Mouse (Mus musculus) neural tube, embryonic 15.5 days (tissue): Measurements from ENCODE around the gene Cabp4. TPM values are rescaled to one million over a fixed set of nuclear protein-coding genes. Genes with fewer than 3 reads are reported as not detected.

Experiments used
- ATAC-seq: fragments of 200-750 bp; cut with Nextera tagmentation; 2 replicates; pipeline ENCODE4 v1.8.0; 2017; ENCODE audit warnings: mild to moderate bottlenecking, moderate TSS enrichment, moderate library complexity; ENCODE audit not compliant: low FRiP score
- H3K27ac ChIP-seq: fragments of 300-500 bp; sonication (generic); replicated peaks from 2 replicates; pipeline ENCODE4 v1.5.1; 2015; ENCODE audit warnings: mild to moderate bottlenecking, inconsistent platforms
- H3K27me3 ChIP-seq: fragments of 300-500 bp; sonication (generic); replicated peaks from 2 replicates; pipeline ENCODE4 v1.6.1; 2015; ENCODE audit warnings: inconsistent platforms
- H3K36me3 ChIP-seq: fragments of 300-500 bp; sonication (generic); 2 replicates; pipeline ENCODE4 v1.6.1; 2015; ENCODE audit warnings: inconsistent platforms
- H3K4me1 ChIP-seq: fragments of 300-500 bp; sonication (generic); 2 replicates; pipeline ENCODE4 v1.6.1; 2015; ENCODE audit warnings: inconsistent platforms
- H3K4me2 ChIP-seq: fragments of 300-500 bp; sonication (generic); 2 replicates; pipeline ENCODE4 v1.6.1; 2015; ENCODE audit warnings: inconsistent platforms, mild to moderate bottlenecking, moderate library complexity
- H3K4me3 ChIP-seq: fragments of 300-500 bp; sonication (generic); replicated peaks from 2 replicates; pipeline ENCODE4 v1.5.1; 2015; ENCODE audit warnings: mild to moderate bottlenecking, inconsistent platforms
- H3K9ac ChIP-seq: fragments of 300-500 bp; sonication (generic); replicated peaks from 2 replicates; pipeline ENCODE4 v1.6.1; 2015; ENCODE audit warnings: mild to moderate bottlenecking, inconsistent platforms
- H3K9me3 ChIP-seq: fragments of 300-500 bp; sonication (generic); replicated peaks from 2 replicates; pipeline ENCODE4 v1.6.1; 2016; ENCODE audit warnings: inconsistent platforms
- WGBS: fragments of 180-500 bp; shearing (Covaris S2); methylation state at CpG from one replicate; pipeline ENCODE4 v1.1.7; 2015; ENCODE audit warnings: mixed read lengths; 5-methylcytosine and 5-hydroxymethylcytosine counted together
- polyA plus RNA-seq: library from polyadenylated mRNA; unstranded; fragments of >200 nt; fragmentation: Nextera tagmentation; extraction: Ambion mirVana; gene quantifications from 2 replicates; pipeline ENCODE4 v1.2.1, GENCODE M21; 2015

Cabp4 gene
- polyA plus RNA-seq, 1 experiment from 2014 or later: 0.20 TPM

DNA sequence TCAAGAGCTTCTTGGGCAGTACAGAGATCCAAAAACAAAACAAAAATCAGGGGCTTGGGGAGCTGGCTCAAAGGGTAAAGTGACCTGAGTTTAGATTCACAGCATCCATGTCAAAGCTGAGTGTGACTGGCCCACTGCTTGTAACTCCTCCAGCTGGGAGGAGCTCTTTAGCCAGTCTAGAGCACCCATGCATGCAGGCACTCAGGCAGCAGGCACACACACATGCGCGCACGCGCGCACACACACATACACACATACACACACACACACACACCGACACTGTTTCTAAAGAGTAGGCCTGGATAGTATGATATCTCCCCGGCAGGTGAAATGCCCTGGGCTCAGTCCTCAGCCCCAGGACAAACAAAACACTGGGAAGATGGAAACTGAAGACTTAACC lies 26.8 kb downstream of the Cabp4 start:
- no peak overlapping the region for H3K27ac ChIP-seq
- H3K4me2 ChIP-seq: no peak overlapping the region
- no peak overlapping the region for H3K4me3 ChIP-seq
- no peaks in the 10 kb centered on the region for H3K9me3 ChIP-seq
- H3K27me3 ChIP-seq: no peaks in the 10 kb centered on the region
- no peak for ATAC-seq
- H3K9ac ChIP-seq: no peak overlapping the region
- H3K36me3 ChIP-seq: peaks cover 63% of the 10 kb centered on the region
- peaks cover 21% of the 10 kb centered on the region for H3K4me1 ChIP-seq
- 94% methylated on average over 7 of the region's 7 CpGs for WGBS

- WGBS: 84% methylated on average over 11 of the region's 11 CpGs
- no peak overlapping the region for H3K9ac ChIP-seq
- H3K27ac ChIP-seq: no peak overlapping the region
- no peak for ATAC-seq
- no peaks in the 10 kb centered on the region for H3K27me3 ChIP-seq
- no peaks in the 10 kb centered on the region for H3K9me3 ChIP-seq
- H3K4me1 ChIP-seq: peaks cover 15% of the 10 kb centered on the region
- H3K4me2 ChIP-seq: no peak overlapping the region
- no peak overlapping the region for H3K4me3 ChIP-seq
- peaks cover 75% of the 10 kb centered on the region for H3K36me3 ChIP-seq
These were observed 28.0 kb downstream of the Cabp4 start for GRCm38 (mm10) chr19:4115816-4116215.

DNA sequence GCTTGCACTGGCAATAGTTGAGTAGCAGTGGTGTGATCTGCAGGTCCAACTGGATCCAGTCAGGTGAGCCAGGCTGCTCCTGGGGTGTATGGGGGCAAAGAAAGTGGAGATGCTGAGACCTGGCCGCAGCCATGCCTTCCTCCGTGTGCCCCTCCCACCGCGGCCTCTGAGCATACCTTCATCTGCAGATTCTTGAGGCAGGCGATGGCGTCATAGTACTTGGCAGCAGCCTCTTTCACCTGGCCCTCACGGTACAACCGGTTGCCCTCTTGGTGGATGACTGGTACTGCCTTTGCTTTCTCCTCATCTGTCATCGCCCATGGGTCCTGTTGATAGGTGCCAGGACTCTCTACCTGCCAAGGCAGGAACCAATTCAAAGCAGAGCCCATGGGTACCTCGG lies 28.7 kb downstream of the Cabp4 start:
- no peak overlapping the region for H3K4me3 ChIP-seq
- no peak overlapping the region for H3K27ac ChIP-seq
- H3K4me2 ChIP-seq: no peak overlapping the region
- H3K4me1 ChIP-seq: peaks cover 9% of the 10 kb centered on the region
- H3K27me3 ChIP-seq: no peaks in the 10 kb centered on the region
- no peaks in the 10 kb centered on the region for H3K9me3 ChIP-seq
- ATAC-seq: no peak
- 97% methylated on average over 10 of the region's 10 CpGs for WGBS
- peaks cover 81% of the 10 kb centered on the region for H3K36me3 ChIP-seq
- H3K9ac ChIP-seq: no peak overlapping the region

GRCm38 (mm10) chr19:4114551-4114950 lies 29.3 kb downstream of the Cabp4 start:
- H3K27ac ChIP-seq: no peak overlapping the region
- no peaks in the 10 kb centered on the region for H3K9me3 ChIP-seq
- no peak overlapping the region for H3K4me2 ChIP-seq
- WGBS: 97% methylated on average over 10 of the region's 10 CpGs
- ATAC-seq: no peak
- 0 out of 2 replicates have a peak, but pooled peaks cover 5% of the 10 kb centered on the region for H3K4me1 ChIP-seq
- H3K27me3 ChIP-seq: no peaks in the 10 kb centered on the region
- peaks cover 83% of the 10 kb centered on the region for H3K36me3 ChIP-seq
- H3K4me3 ChIP-seq: no peak overlapping the region
- H3K9ac ChIP-seq: no peak overlapping the region

- Histone ChIP-seq H3K9ac (no peak overlapping the region), H3K4me1 (0 out of 2 replicates have a peak, but pooled peaks cover 5% of the 10 kb centered on the region), H3K4me3 (no peak overlapping the region), H3K9me3 (no peaks in the 10 kb centered on the region), H3K27me3 (no peaks in the 10 kb centered on the region), H3K4me2 (no peak overlapping the region), H3K27ac (no peak overlapping the region), H3K36me3 (peaks cover 89% of the 10 kb centered on the region)
- ATAC-seq: no peak
- 58% methylated on average over 5 of the region's 5 CpGs for WGBS
These were observed 30.0 kb downstream of the Cabp4 start for GRCm38 (mm10) chr19:4113806-4114230.

- Histone ChIP-seq H3K9ac (no peak overlapping the region), H3K36me3 (peaks cover 94% of the 10 kb centered on the region), H3K27me3 (no peaks in the 10 kb centered on the region), H3K4me3 (no peak overlapping the region), H3K4me2 (no peak overlapping the region), H3K9me3 (no peaks in the 10 kb centered on the region), H3K4me1 (0 out of 2 replicates have a peak, but pooled peaks cover 5% of the 10 kb centered on the region), H3K27ac (no peak overlapping the region)
- 76% methylated on average over 13 of the region's 13 CpGs for WGBS
- ATAC-seq: no peak
These were observed 30.5 kb downstream of the Cabp4 start for GRCm38 (mm10) chr19:4113186-4113805.

GRCm38 (mm10) chr19:4112063-4112960 lies 31.5 kb downstream of the Cabp4 start:
- Histone ChIP-seq H3K9ac (no peak overlapping the region), H3K9me3 (no peaks in the 10 kb centered on the region), H3K27ac (no peak overlapping the region), H3K36me3 (peaks cover 93% of the 10 kb centered on the region), H3K4me1 (0 out of 2 replicates have a peak, but pooled peaks cover 5% of the 10 kb centered on the region), H3K27me3 (no peaks in the 10 kb centered on the region), H3K4me2 (no peak overlapping the region), H3K4me3 (no peak overlapping the region)
- no peak for ATAC-seq
- 95% methylated on average over 26 of the region's 26 CpGs for WGBS

DNA sequence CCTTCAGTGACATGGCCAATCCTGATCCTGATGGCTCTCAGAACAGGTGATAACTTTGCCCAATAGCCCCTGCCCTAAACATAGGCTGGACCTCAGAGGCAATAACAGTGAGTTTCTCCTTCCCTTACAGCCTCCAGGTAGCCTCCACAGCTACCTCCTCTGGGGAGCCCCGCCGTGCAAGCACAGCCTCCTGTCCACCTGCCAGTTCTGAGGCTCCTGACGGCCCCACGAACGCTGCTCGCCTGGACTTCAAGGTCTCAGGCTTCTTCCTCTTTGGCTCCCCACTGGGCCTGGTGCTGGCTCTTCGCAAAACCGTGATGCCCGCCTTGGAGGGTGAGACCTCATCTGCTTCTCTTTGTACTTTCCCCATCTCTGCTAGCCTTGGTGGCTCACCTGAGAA lies 35.3 kb downstream of the Cabp4 start:
- Histone ChIP-seq H3K36me3 (peaks cover 82% of the 10 kb centered on the region), H3K9ac (no peak overlapping the region), H3K4me3 (no peak overlapping the region), H3K4me2 (no peak overlapping the region), H3K27me3 (no peaks in the 10 kb centered on the region), H3K4me1 (peaks cover under 1% of the 10 kb centered on the region; the same call in 1 of the 2 replicates), H3K9me3 (no peaks in the 10 kb centered on the region), H3K27ac (no peak overlapping the region)
- 88% methylated on average over 9 of the region's 9 CpGs for WGBS
- no peak for ATAC-seq

GRCm38 (mm10) chr19:4106654-4107053 lies 37.2 kb downstream of the Cabp4 start:
- H3K4me2 ChIP-seq: no peak overlapping the region
- H3K27me3 ChIP-seq: no peaks in the 10 kb centered on the region
- H3K4me1 ChIP-seq: peaks cover 17% of the 10 kb centered on the region
- peaks cover 69% of the 10 kb centered on the region for H3K36me3 ChIP-seq
- 93% methylated on average over 14 of the region's 14 CpGs for WGBS
- no peaks in the 10 kb centered on the region for H3K9me3 ChIP-seq
- no peak for ATAC-seq
- no peak overlapping the region for H3K27ac ChIP-seq
- no peak overlapping the region for H3K4me3 ChIP-seq
- H3K9ac ChIP-seq: no peak overlapping the region

DNA sequence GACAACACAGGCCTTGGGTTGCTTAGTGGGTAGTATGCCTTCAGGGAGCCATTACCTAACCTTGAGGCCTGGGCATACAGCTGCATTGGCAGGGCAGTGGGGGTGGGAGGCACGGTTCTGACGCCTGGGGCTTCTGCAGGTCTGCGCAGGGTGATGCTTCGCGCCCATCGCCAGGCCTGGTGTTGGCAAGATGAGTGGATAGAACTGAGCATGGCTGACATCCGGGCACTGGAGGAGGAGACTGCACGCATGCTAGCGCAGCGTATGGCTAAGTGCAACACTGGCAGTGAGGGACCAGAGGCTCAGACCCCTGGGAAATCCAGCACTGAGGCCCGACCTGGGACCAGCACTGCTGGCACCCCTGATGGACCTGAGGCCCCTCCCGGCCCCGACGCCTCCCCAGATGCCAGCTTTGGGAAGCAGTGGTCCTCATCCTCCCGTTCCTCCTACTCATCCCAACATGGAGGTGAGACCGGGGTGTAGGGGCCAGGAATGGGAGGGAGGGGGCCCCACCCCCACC lies 39.1 kb downstream of the Cabp4 start:
- H3K9me3 ChIP-seq: no peaks in the 10 kb centered on the region
- H3K36me3 ChIP-seq: peaks cover 55% of the 10 kb centered on the region
- H3K9ac ChIP-seq: no peak overlapping the region
- no peak overlapping the region for H3K27ac ChIP-seq
- H3K4me2 ChIP-seq: no peak overlapping the region
- H3K4me1 ChIP-seq: peaks cover 36% of the 10 kb centered on the region
- no peak for ATAC-seq
- 92% methylated on average over 16 of the region's 16 CpGs for WGBS
- H3K27me3 ChIP-seq: no peaks in the 10 kb centered on the region
- H3K4me3 ChIP-seq: no peak overlapping the region

DNA sequence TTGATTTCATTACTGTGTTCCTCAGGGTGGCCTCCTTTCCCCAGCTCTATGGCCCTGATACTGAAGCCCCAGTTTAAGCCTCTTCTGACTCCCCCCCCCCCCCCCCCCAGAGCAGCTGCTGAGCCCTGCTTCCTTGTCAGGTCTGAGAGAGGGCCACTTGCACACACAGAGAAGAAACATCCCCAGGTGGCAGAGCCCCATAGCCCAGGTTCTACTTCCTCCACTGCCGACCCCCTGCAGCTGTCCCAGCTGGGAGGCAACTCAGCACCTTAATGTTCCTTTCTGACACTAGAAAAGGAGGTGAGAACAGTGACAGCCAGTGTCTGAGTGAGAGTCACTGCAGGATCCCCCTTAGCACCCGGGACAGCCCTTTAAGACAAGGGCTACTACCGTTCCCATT lies 40.0 kb downstream of the Cabp4 start:
- Histone ChIP-seq H3K9ac (no peak overlapping the region), H3K4me1 (peaks cover 46% of the 10 kb centered on the region), H3K36me3 (peaks cover 47% of the 10 kb centered on the region), H3K9me3 (no peaks in the 10 kb centered on the region), H3K27me3 (no peaks in the 10 kb centered on the region), H3K4me3 (no peak overlapping the region), H3K4me2 (no peak overlapping the region), H3K27ac (no peak overlapping the region)
- 77% methylated on average over 3 of the region's 3 CpGs for WGBS
- ATAC-seq: no peak

DNA sequence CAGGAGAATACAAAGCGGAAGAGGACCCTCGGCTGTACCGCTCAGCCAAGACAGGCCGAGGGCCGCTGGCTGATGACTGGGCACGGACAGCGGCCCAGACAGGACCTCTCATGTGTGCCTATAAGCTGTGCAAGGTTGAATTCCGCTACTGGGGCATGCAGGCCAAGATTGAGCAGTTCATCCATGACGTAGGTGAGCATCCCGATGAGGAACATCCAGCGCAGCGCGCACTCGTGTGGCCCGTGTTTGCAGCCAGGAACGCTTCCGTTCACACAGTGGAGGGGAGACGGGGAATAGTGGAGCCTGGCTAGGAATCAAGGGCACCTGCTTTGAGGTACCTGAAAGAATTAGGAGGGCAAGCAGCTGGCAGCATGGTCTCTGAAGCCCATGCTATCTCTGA lies 40.5 kb downstream of the Cabp4 start:
- ATAC-seq: no peak
- H3K4me3 ChIP-seq: no peak overlapping the region
- WGBS: 92% methylated on average over 18 of the region's 18 CpGs
- peaks cover 51% of the 10 kb centered on the region for H3K4me1 ChIP-seq
- no peak overlapping the region for H3K4me2 ChIP-seq
- no peak overlapping the region for H3K27ac ChIP-seq
- no peaks in the 10 kb centered on the region for H3K9me3 ChIP-seq
- H3K27me3 ChIP-seq: no peaks in the 10 kb centered on the region
- peaks cover 42% of the 10 kb centered on the region for H3K36me3 ChIP-seq
- H3K9ac ChIP-seq: no peak overlapping the region
